Mouse (Mus musculus): ENCODE data around the gene Mpzl2. TPM values are rescaled to one million over a fixed set of nuclear protein-coding genes. Genes with fewer than 3 reads are reported as not detected.
A peak's percentile ranks its signal among the peaks of the same experiment; 100 is the strongest.

Mpzl2 gene
- total RNA-seq, 2 experiments from 2014 or later = 0.54 to 0.90 TPM

DNA sequence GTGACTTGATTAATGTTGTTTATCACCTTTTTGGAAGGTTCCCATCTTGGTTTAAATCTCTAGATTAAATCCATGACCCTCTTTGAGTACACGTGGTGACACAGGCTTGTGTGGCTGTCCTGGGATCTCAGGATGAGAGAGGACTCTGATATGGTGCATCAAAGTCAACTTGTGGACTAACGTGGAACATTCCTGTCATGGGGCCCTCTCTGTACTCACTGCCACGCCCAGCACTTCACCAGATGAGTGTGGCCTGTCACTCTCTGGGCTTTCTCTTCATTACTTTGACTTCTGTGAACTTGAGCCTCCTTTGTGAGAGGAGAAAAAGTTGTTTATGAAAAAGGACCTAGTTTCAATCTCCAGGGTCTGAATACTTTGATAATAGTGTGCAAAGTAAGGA is 32.2 kb downstream of the Mpzl2 start:
- TF ChIP-seq CTCF (conservative IDR thresholded peaks at IDR 0.05) = no peak
- Histone ChIP-seq H3K4me3 (no peak overlapping the region), H3K27ac (no peak overlapping the region)
- DNase-seq (ENCODE audit: low spot score in 2 of 2) = no peak

DNA sequence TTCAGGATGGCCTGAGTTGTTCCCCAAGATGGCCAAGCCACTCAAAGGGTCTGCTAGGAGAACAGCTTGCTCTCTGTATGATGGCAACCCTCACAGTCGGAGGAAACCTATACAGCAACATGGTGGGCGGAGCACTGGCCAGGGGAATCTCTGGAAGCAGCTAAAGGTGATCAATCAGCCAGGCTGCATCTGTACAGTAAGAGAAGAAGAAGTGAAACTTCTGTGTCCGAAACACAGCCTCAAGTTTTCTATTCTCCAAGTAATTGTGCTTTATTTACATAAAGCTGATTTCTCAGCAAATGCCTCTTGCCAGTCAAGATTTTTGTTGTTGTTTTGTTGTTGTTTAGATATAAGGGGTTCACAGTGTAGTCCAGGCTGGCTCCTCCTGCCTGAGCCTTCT is 38.3 kb downstream of the Mpzl2 start:
- TF ChIP-seq CTCF (conservative IDR thresholded peaks at IDR 0.05) = no peak
- H3K4me3 ChIP-seq = no peak overlapping the region
- DNase-seq (ENCODE audit: low spot score in 2 of 2) = no peak
- no peak overlapping the region for H3K27ac ChIP-seq

DNA sequence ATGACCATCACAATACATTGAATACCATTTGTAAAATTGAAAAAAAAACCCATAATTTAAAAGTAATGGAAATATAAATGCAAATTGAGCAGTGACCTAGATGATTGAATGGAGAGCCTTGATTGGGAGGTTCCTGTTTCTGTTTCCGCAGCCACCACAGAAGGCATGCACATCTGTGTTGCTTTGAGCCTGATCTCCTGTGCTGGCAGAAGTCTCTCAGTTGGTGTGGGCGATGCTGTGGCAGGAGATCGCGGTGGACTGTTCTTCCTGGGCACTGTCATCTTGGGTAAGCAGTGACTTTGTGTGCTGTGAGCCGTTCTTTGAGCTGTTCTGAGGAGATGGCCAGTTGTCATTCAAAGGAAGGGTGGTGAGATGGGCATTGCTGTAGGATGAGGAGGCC is 39.4 kb downstream of the Mpzl2 start, which contains the start of gene Jaml:
Gene Jaml (plus strand): TSS at position 173 of the 400 bp plus-strand sequence.
- TF ChIP-seq CTCF (conservative IDR thresholded peaks at IDR 0.05) = no peak
- Histone ChIP-seq H3K4me3 (no peak within 1 kb of the TSS), H3K27ac (no peak within 1 kb of the TSS)
- DNase-seq (ENCODE audit: low spot score in 2 of 2) = no peak

DNA sequence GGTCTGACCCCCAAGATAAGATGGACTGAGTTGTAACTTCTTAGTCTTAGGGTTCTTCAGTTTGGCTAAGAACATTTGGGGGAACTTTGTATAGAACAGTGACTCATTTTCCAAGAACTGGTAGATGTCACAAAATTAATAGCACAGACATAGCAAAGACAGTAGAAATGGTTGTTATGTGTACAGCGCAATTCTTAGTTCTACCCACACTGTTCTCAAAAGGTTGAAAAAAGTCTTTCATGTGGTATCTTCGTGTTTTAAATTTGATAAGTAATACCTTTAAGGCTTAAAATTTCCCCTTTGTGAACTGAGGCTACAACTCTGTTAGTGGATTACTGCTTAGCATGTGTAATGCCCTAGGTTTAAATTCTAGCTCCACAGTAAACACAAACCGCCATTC is 43.5 kb downstream of the Mpzl2 start:
- Histone ChIP-seq H3K4me3 (no peak overlapping the region), H3K27ac (no peak overlapping the region)
- DNase-seq (ENCODE audit: low spot score in 2 of 2) = no peak
- TF ChIP-seq CTCF (conservative IDR thresholded peaks at IDR 0.05) = no peak

DNA sequence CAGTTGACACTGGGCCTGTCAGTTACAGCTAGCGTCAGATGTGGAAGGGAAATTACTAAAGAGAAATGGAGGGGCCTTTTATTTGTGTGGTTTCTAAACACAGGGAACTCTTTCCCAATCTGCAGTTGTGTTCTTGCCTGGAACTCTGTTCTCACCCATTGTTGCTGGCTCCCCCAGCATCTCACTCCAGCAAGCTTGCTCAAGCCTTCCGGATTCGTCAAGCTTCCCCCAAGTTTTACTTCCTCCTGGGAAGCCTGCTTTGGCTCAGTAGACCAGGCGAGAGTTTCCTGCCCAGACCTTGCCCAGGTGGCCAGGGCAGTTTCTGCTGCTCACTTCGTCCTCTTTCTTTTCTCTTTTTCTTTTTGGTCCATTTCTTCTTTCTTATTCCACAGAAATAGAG is 45.0 kb downstream of the Mpzl2 start:
- Histone ChIP-seq H3K4me3 (no peak overlapping the region), H3K27ac (no peak overlapping the region)
- TF ChIP-seq CTCF (conservative IDR thresholded peaks at IDR 0.05) = no peak
- DNase-seq (ENCODE audit: low spot score in 2 of 2) = no peak

GRCm38 (mm10) chr9:45085741-45086690 is 46.4 kb downstream of the Mpzl2 start:
- TF ChIP-seq CTCF (conservative IDR thresholded peaks at IDR 0.05) = no peak
- no peak overlapping the region for H3K4me3 ChIP-seq
- no peak overlapping the region for H3K27ac ChIP-seq
- DNase-seq (ENCODE audit: low spot score in 2 of 2) = no peak

DNA sequence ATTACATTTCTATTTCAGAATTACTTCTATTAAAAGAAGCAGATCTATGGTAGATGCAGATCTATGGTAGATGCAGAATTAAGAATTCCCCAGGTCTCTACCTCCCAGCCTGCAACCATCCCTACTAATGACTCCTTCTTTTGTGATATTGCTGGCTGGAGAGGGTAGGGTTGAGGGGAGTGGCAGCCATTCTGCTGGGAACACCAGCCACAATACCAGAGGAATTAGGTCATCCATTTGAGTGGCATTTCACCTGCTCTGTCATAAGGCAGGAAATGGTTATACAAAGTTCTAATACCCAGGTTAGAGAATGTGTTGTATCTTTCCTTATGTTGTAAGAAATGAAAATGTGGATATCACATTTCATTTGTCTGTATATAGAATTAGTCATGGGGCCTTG is 48.4 kb downstream of the Mpzl2 start:
- no peak for TF ChIP-seq CTCF (conservative IDR thresholded peaks at IDR 0.05)
- Histone ChIP-seq H3K4me3 (no peak overlapping the region), H3K27ac (no peak overlapping the region)
- DNase-seq (ENCODE audit: low spot score in 2 of 2) = no peak

GRCm38 (mm10) chr9:45090811-45091210 is 51.2 kb downstream of the Mpzl2 start:
- no peak overlapping the region for H3K4me3 ChIP-seq
- no peak overlapping the region for H3K27ac ChIP-seq
- no peak for DNase-seq (ENCODE audit: low spot score in 2 of 2)
- peak; percentile 71 for TF ChIP-seq CTCF (conservative IDR thresholded peaks at IDR 0.05)

GRCm38 (mm10) chr9:45092641-45093040 is 53.0 kb downstream of the Mpzl2 start:
- Histone ChIP-seq H3K4me3 (no peak overlapping the region), H3K27ac (no peak overlapping the region)
- no peak for TF ChIP-seq CTCF (conservative IDR thresholded peaks at IDR 0.05)
- no peak for DNase-seq (ENCODE audit: low spot score in 2 of 2)

DNA sequence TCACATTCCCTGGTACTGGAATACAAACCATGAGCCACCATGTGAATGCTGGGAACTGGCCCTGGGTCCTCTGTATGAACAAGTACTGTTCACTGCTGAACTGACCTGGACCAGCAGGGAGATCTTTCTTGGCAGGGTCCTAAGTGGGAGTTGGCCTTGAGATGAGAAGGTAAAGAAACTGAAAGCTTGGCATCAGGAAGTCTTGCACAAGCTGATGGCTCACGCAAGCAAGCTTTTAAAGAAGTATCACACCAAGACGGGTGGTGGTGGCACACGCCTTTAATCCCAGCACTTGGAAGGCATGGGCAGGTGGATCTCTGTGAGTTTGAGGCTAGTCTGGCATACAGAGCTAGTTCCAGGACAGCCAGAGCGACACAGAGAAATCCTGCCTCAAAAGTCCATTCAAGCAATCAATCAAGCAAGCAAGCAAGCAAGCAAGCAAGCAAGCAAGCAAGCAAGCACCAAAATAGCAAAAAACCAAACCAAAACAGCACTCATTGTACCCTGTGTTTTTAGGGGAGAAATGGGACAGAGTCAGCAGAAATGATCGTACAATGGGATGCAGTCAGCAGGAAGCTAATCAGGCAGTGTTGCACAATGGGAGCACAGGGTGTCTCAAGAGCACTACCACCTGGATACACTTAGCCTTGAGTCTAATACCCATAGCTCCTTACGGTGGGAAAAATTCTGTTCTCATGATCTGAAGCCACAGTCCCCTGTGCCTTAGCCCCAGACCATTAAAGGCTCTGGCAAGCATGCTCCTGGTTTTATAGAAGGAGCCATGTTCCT is 55.7 kb downstream of the Mpzl2 start:
- no peak overlapping the region for H3K4me3 ChIP-seq
- DNase-seq (ENCODE audit: low spot score in 2 of 2) = no peak
- no peak for TF ChIP-seq CTCF (conservative IDR thresholded peaks at IDR 0.05)
- H3K27ac ChIP-seq = no peak overlapping the region

DNA sequence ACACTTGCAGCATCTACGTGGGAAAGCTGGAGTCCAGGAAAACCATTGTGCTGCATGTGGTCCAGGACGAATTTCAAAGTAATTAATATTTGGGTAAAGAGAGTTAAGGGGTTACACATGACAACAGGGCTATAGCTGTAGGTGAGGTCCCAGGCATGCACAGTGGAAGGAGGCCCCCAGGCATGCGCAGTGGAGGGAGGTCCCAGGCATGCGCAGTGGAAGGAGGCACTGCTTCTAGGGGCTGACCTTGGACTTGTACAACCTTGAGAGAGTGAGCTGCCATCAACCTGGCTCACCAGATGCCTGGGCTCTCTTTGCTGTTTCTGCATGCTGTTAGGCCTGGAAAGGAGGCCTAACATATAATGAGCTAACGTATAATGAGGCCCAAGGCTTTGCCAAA is 58.3 kb downstream of the Mpzl2 start:
- no peak overlapping the region for H3K27ac ChIP-seq
- TF ChIP-seq CTCF (conservative IDR thresholded peaks at IDR 0.05) = no peak
- DNase-seq (ENCODE audit: low spot score in 2 of 2) = no peak
- H3K4me3 ChIP-seq = no peak overlapping the region

- Histone ChIP-seq H3K4me3 (no peak overlapping the region), H3K27ac (no peak overlapping the region)
- no peak for DNase-seq (ENCODE audit: low spot score in 2 of 2)
- no peak for TF ChIP-seq CTCF (conservative IDR thresholded peaks at IDR 0.05)
Measured at GRCm38 (mm10) chr9:45098426-45098825, 58.8 kb downstream of the Mpzl2 start.

GRCm38 (mm10) chr9:45102528-45102927 is 62.9 kb downstream of the Mpzl2 start:
- Histone ChIP-seq H3K4me3 (no peak overlapping the region), H3K27ac (no peak overlapping the region)
- TF ChIP-seq CTCF (conservative IDR thresholded peaks at IDR 0.05) = no peak
- DNase-seq (ENCODE audit: low spot score in 2 of 2) = no peak

All from layer of hippocampus, adult 2 months (tissue).